Mouse (Mus musculus) cerebellum, adult 2 months (tissue): ENCODE measurements around the gene Pah.

Experiments
- CTCF ChIP-seq: fragments of 200-500 bp; IDR thresholded peaks from 2 replicates; pipeline ENCODE4 v1.5.1; 2011; ENCODE audit warnings: low read depth, mild to moderate bottlenecking, control low read depth, low read length, moderate library complexity, borderline replicate concordance; ENCODE audit not compliant: insufficient read depth
- POLR2A ChIP-seq: fragments of 200-500 bp; IDR thresholded peaks from 2 replicates; pipeline ENCODE4 v1.6.1; 2011; ENCODE audit warnings: low read length, control low read depth, borderline replicate concordance; ENCODE audit not compliant: insufficient read depth

GRCm38 (mm10) chr10:87508581-87508980 lies 13.0 kb upstream of the Pah start:
- TF ChIP-seq CTCF: no peak
- no peak for TF ChIP-seq POLR2A
